Mouse (Mus musculus) liver, adult 2 months (tissue): ENCODE data around the gene Nol6.

Source experiments
- CTCF ChIP-seq: fragments of 200-500 bp; IDR thresholded peaks from 2 replicates; pipeline ENCODE4 v1.5.1; 2011; ENCODE audit warnings: low read depth, low read length, control low read depth
- POLR2A ChIP-seq: fragments of 200-500 bp; IDR thresholded peaks from 2 replicates; pipeline ENCODE4 v1.6.1; 2011; ENCODE audit warnings: low read length, control low read depth; ENCODE audit not compliant: insufficient read depth; ENCODE audit errors: extremely low read depth

DNA sequence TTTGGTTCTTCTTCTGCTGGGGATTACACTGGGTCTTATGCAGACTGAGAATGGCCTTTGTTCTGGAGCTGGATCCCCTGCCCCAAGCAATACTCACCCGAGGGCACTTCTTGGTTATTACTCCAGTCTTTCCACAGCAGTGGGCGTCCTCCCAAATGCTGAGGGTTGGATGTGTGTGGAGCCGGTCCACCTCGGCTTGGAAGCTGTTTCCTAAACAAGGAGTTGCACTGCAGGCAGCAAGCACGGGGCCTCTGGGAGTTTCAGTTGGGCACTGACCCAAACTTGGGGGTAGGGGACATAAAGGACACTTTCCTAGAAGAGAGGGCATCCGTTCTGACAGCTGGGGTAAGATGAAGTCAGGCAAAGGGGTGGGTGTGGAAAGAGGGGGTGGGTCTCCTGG lies 49.8 kb downstream of the Nol6 start:
- TF ChIP-seq POLR2A (no peak), CTCF (no peak)
